Mouse (Mus musculus) limb, embryonic 14.5 days (tissue): Measurements from ENCODE around the gene Bcor. TPM values are rescaled to one million over a fixed set of nuclear protein-coding genes. Genes with fewer than 3 reads are reported as not detected.

Experiments used
- ATAC-seq: fragments of 200-750 bp; cut with Nextera tagmentation; 2 replicates; pipeline ENCODE4 v1.8.0; 2017; ENCODE audit warnings: low read depth, moderate number of reproducible peaks, moderate TSS enrichment; ENCODE audit not compliant: low FRiP score
- DNase-seq: peaks from one replicate; pipeline ENCODE4 v3.0.0-alpha.2; 2015; ENCODE audit warnings: low spot score
- H3K27ac ChIP-seq: fragments of 300-500 bp; sonication (generic); replicated peaks from 2 replicates; pipeline ENCODE4 v1.5.1; 2014; ENCODE audit warnings: low read depth, mild to moderate bottlenecking, low read length, moderate library complexity, mixed read lengths
- H3K27me3 ChIP-seq: fragments of 300-500 bp; sonication (generic); 2 replicates; pipeline ENCODE4 v1.6.1; 2014; ENCODE audit warnings: low read length, mixed read lengths; ENCODE audit not compliant: control insufficient read depth, insufficient read depth
- H3K36me3 ChIP-seq: fragments of 300-500 bp; sonication (generic); 2 replicates; pipeline ENCODE4 v1.6.1; 2014; ENCODE audit warnings: mild to moderate bottlenecking, low read length, moderate library complexity, mixed read lengths; ENCODE audit not compliant: control insufficient read depth, insufficient read depth
- H3K4me1 ChIP-seq: fragments of 300-500 bp; sonication (generic); 2 replicates; pipeline ENCODE4 v1.6.1; 2014; ENCODE audit warnings: antibody characterized with exemption, low read length, mixed read lengths; ENCODE audit not compliant: control insufficient read depth, insufficient read depth
- H3K4me2 ChIP-seq: fragments of 300-500 bp; sonication (generic); replicated peaks from 2 replicates; pipeline ENCODE4 v1.6.1; 2014; ENCODE audit warnings: low read depth, mild to moderate bottlenecking, low read length, moderate library complexity; ENCODE audit not compliant: severe bottlenecking
- H3K4me3 ChIP-seq: fragments of 300-500 bp; sonication (generic); replicated peaks from 2 replicates; pipeline ENCODE4 v1.5.1; 2014; ENCODE audit warnings: low read length
- H3K9ac ChIP-seq: fragments of 300-500 bp; sonication (generic); 2 replicates; pipeline ENCODE4 v1.6.1; 2014; ENCODE audit warnings: mild to moderate bottlenecking, low read depth, low read length, moderate library complexity; ENCODE audit not compliant: severe bottlenecking
- H3K9me3 ChIP-seq: fragments of 300-500 bp; sonication (generic); 2 replicates; pipeline ENCODE4 v1.6.1; 2016; ENCODE audit warnings: low read length; ENCODE audit not compliant: control insufficient read depth
- POLR2A ChIP-seq: fragments of 200-500 bp; IDR thresholded peaks from 2 replicates; pipeline ENCODE4 v1.8.0; 2012; ENCODE audit warnings: inconsistent platforms, mild to moderate bottlenecking, moderate library complexity, borderline replicate concordance; ENCODE audit not compliant: insufficient read depth, insufficient read length; ENCODE audit errors: extremely low read depth
- WGBS: fragments of 180-500 bp; shearing (Covaris S2); extraction: QIAGEN DNeasy Blood & Tissue Kit; methylation state at CpG from one replicate; pipeline ENCODE4 v1.1.7; 2014; 5-methylcytosine and 5-hydroxymethylcytosine counted together
- polyA plus RNA-seq, 2 experiments: library from polyadenylated mRNA; depleted of rRNA in 1 of 2; stranded (reverse) in 1 of 2; unstranded in 1 of 2; fragments of >200 nt; fragmentation: Nextera tagmentation in 1 of 2; extraction: Ambion mirVana in 1 of 2; gene quantifications; 2 replicates each; pipeline versions ENCODE4 v1.2.1 to v1.2.3; 2012 to 2014

The Bcor gene
- polyA plus RNA-seq, 2 experiments = 17.0 to 20.0 TPM

DNA sequence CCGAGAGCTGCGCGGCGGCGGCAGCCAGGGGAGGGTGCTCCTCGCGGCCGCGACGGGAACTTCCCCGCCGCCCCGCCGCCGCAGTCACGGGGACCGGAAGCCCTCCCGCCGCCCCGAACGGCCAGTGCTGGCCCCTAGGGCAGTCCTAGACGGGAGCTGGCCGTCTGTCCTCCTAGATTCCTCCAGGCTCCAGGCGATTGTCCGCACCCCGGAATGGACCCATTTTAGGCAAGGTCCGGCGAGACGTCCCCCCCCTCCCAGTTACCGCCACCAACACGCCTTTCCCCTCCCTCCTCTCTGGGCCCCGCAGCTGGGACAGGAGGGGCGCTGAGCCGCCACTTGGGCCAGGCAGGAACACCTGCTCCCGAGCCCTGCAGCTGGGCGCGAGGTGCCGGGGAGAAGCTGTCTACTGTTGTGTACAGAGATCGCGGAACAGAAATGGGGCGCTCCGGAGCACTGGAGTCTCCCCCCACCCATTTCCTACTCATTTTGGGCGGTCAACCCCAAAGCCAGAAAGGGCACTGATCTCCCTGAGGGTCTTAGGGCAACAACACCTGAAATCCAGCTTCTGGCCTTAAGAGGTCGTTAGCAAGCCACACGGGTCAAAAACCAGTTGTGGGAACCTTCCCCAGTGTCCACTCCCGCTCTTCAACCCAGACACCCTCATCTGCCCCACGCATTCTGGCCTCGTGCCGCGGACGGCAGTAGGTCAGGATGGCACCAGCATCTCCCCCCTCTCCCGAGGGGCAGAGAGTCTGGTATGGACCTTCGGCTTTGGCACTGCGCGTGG is 72.4 kb downstream of the Bcor start:
- Histone ChIP-seq H3K9me3 (no peaks in the 10 kb centered on the region), H3K27ac (no peak overlapping the region; the same call in 1 of the 2 replicates), H3K36me3 (no peaks in the 10 kb centered on the region), H3K4me3 (peak overlapping the region; percentile 47), H3K4me2 (peak overlapping the region; percentile 81), H3K27me3 (peaks cover 45% of the 10 kb centered on the region), H3K9ac (peak overlapping the region; percentile 55), H3K4me1 (peaks cover 21% of the 10 kb centered on the region)
- WGBS = 3% methylated on average over 36 of the region's 55 CpGs
- ATAC-seq = no peak
- TF ChIP-seq POLR2A = no peak
- no peak for DNase-seq

DNA sequence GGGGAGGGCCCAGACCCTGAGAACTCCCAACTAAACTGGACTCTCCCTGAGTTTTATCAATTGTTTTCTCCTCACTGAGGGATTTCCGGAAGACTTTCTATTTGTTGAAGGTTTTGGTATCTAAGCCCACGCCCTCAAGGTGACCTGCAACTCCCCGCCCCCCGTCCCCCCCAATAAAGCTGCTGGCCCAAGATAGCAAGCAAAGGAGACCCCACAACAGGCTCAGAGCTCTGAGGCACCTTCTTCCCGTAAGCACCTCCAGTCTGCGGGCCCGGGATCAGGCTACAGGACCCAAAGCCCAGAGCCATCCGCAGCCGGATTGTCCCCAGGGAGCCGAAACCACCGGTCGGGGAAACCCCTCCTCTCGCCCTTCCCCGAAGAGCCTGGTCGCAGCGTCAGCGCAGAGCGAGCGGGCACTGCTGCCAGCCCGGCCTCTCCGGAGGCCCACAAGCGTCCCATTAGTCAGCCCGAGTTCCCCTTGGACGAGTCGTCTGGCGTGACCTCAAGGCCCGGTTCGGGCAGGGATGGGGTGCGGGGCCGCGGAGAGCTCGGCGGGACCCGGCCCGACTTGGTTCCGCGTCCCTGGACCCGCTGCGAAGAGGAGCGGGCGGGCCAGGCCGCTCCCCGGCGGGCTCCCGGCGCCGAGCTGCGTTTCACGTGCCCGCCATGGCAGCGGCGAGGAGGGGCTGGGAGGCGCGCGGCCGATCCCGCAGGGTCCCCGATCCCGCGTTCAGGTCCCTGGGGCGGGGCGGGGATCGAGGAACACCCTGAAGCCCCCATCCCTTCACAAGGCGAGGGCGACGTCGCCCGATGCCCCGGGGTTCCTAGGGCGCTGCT is 73.3 kb downstream of the Bcor start:
- 5% methylated on average over 33 of the region's 70 CpGs for WGBS
- H3K27me3 ChIP-seq = peaks cover 45% of the 10 kb centered on the region
- no peak overlapping the region for H3K27ac ChIP-seq
- peaks cover 23% of the 10 kb centered on the region for H3K4me1 ChIP-seq
- ATAC-seq (no peak), DNase-seq (no peak)
- no peaks in the 10 kb centered on the region for H3K9me3 ChIP-seq
- no peaks in the 10 kb centered on the region for H3K36me3 ChIP-seq
- H3K9ac ChIP-seq = peak overlapping the region; percentile 55
- peak overlapping the region; percentile 81 for H3K4me2 ChIP-seq
- no peak for TF ChIP-seq POLR2A
- peak overlapping the region; percentile 47 for H3K4me3 ChIP-seq

DNA sequence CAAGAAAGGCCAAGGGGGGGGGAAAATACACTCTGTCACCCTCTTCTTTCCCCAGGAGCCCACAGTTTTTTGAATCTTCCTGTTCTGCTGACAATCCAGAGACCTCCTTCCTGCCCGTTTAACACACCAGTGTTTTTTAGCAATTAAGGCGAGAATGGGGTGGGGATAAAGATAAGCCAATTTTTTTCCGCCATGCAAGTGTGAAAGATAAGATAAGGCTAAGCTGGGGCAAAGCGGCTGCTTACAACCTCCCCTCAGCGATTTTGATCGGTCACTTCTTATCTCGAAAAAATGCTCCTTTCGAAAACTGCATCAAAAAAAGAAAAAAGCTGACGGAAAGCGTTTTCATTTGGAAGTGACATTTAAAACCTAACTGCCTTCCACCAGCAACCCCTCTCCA is 74.2 kb downstream of the Bcor start:
- Histone ChIP-seq H3K4me1 (peaks cover 27% of the 10 kb centered on the region), H3K4me2 (no peak overlapping the region)

DNA sequence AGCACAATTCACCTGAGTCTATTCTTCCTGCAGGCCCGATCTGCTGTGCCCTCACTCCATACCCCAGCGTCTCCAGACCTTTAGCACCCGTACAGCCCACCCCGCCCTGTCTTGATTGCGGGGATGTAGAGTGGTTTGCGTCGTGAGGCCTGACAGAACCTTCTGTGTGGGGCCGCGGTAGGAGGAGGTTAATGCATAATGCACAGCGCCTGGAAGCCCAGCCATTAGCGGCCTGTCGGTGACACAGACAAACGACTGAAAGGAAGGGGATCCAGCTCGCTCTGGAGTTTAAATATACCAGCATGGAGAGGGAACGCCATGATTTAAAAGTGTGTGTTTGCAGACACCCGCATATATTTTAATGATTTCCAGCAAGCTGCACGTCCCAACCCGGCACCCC is 74.9 kb downstream of the Bcor start:
- Histone ChIP-seq H3K4me3 (no peak overlapping the region), H3K36me3 (no peaks in the 10 kb centered on the region), H3K27ac (no peak overlapping the region), H3K9ac (no peak overlapping the region), H3K4me2 (no peak overlapping the region), H3K4me1 (peaks cover 22% of the 10 kb centered on the region), H3K9me3 (no peaks in the 10 kb centered on the region), H3K27me3 (peaks cover 47% of the 10 kb centered on the region)
- TF ChIP-seq POLR2A = no peak
- DNase-seq = no peak
- ATAC-seq = no peak
- 16% methylated on average over 18 of the region's 18 CpGs for WGBS

More for the DNA sequence above, 74.2 kb downstream of the Bcor start:
- no peak overlapping the region for H3K9ac ChIP-seq
- H3K9me3 ChIP-seq = no peaks in the 10 kb centered on the region
- WGBS = 35% methylated on average over 10 of the region's 10 CpGs
- no peak for ATAC-seq
- H3K4me3 ChIP-seq = no peak overlapping the region
- no peaks in the 10 kb centered on the region for H3K36me3 ChIP-seq
- H3K27me3 ChIP-seq = peaks cover 51% of the 10 kb centered on the region
- no peak for TF ChIP-seq POLR2A
- H3K27ac ChIP-seq = no peak overlapping the region
- DNase-seq = no peak

DNA sequence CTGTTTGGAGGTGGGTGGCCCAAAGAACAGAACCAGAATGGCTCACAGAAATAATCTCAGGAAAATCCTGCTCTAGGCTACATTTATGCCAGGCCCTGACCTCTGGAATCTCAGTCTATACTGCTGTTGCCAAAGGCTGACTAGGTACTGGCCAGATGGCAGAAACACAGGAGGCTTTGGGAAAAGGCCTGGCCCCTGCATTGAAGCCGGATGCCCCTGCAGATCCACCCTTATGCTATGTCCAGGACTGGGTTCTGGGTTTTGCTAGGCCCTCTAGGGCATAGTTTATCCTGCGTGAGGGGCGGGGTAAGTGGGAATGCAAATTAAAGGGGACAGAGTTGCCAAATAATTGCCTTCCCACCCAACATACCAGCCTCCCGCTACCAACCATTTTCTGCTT is 75.5 kb downstream of the Bcor start:
- ATAC-seq (no peak), DNase-seq (no peak)
- Histone ChIP-seq H3K9ac (no peak overlapping the region), H3K36me3 (no peaks in the 10 kb centered on the region), H3K4me1 (peaks cover 16% of the 10 kb centered on the region; the same call in 1 of the 2 replicates), H3K27me3 (peaks cover 47% of the 10 kb centered on the region), H3K9me3 (no peaks in the 10 kb centered on the region), H3K4me2 (no peak overlapping the region), H3K27ac (no peak overlapping the region), H3K4me3 (no peak overlapping the region)
- no peak for TF ChIP-seq POLR2A
- WGBS = 44% methylated on average over 4 of the region's 4 CpGs
